Mouse (Mus musculus): ENCODE results near the gene Cdv3. TPM values are rescaled to one million over a fixed set of nuclear protein-coding genes. Genes with fewer than 3 reads are reported as not detected.
A peak's percentile ranks its signal among the peaks of the same experiment; 100 is the strongest.

Gene Cdv3
- polyA plus RNA-seq, 1 experiment from 2014 or later = 111 TPM

GRCm38 (mm10) chr9:103326449-103326848, 39.2 kb downstream of the Cdv3 start:
- no peaks in the 10 kb centered on the region for H3K4me1 ChIP-seq
- no peaks in the 10 kb centered on the region for H3K27me3 ChIP-seq
- H3K9ac ChIP-seq (replicated peaks) = no peak overlapping the region
- H3K4me2 ChIP-seq (replicated peaks) = no peak overlapping the region
- no peaks in the 10 kb centered on the region for H3K9me3 ChIP-seq
- H3K4me3 ChIP-seq = no peak overlapping the region
- WGBS = 95% methylated on average over 9 of the region's 9 CpGs
- peaks cover 83% of the 10 kb centered on the region for H3K36me3 ChIP-seq
- H3K27ac ChIP-seq (replicated peaks) = no peak overlapping the region
- no peak for ATAC-seq (ENCODE audit: low FRiP score, low read depth)

GRCm38 (mm10) chr9:103324678-103325077, 41.0 kb downstream of the Cdv3 start:
- ATAC-seq (ENCODE audit: low FRiP score, low read depth) = no peak
- Histone ChIP-seq H3K27me3 (no peaks in the 10 kb centered on the region), H3K4me3 (no peak overlapping the region), H3K4me1 (no peaks in the 10 kb centered on the region), H3K27ac (replicated peaks) (no peak overlapping the region), H3K9me3 (no peaks in the 10 kb centered on the region), H3K9ac (replicated peaks) (no peak overlapping the region), H3K4me2 (replicated peaks) (no peak overlapping the region), H3K36me3 (peaks cover 86% of the 10 kb centered on the region)
- WGBS = 100% methylated on average over 1 of the region's 2 CpGs

GRCm38 (mm10) chr9:103309832-103310231, 55.8 kb downstream of the Cdv3 start:
- no peaks in the 10 kb centered on the region for H3K9me3 ChIP-seq
- H3K9ac ChIP-seq (replicated peaks) = no peak overlapping the region
- peaks cover 71% of the 10 kb centered on the region for H3K36me3 ChIP-seq
- H3K27ac ChIP-seq (replicated peaks) = no peak overlapping the region
- no peak for ATAC-seq (ENCODE audit: low FRiP score, low read depth)
- WGBS = 90% methylated on average over 6 of the region's 6 CpGs
- no peak overlapping the region for H3K4me3 ChIP-seq
- H3K27me3 ChIP-seq = no peaks in the 10 kb centered on the region
- H3K4me2 ChIP-seq (replicated peaks) = no peak overlapping the region
- peaks cover 22% of the 10 kb centered on the region for H3K4me1 ChIP-seq

GRCm38 (mm10) chr9:103305332-103306041, 60.2 kb downstream of the Cdv3 start:
- H3K4me2 ChIP-seq (replicated peaks) = peak overlapping the region; percentile 70
- under 1% methylated on average over 40 of the region's 40 CpGs for WGBS
- peak overlapping the region; percentile 97 for H3K4me3 ChIP-seq
- H3K36me3 ChIP-seq = peaks cover 34% of the 10 kb centered on the region
- H3K27me3 ChIP-seq = no peaks in the 10 kb centered on the region
- ATAC-seq (ENCODE audit: low FRiP score, low read depth) = peak; percentile 81
- no peaks in the 10 kb centered on the region for H3K9me3 ChIP-seq
- H3K27ac ChIP-seq (replicated peaks) = peak overlapping the region; percentile 70
- H3K4me1 ChIP-seq = peaks cover 27% of the 10 kb centered on the region
- peak overlapping the region; percentile 82 for H3K9ac ChIP-seq (replicated peaks)

GRCm38 (mm10) chr9:103304927-103305326, 60.7 kb downstream of the Cdv3 start, which contains the start of the genes 1300017J02Rik and Topbp1:
Gene 1300017J02Rik (minus strand): TSS chr9:103305082.
Gene Topbp1 (plus strand): TSS chr9:103305215.
- under 1% methylated on average over 49 of the region's 49 CpGs for WGBS

More at GRCm38 (mm10) chr9:103304927-103305326, 60.7 kb downstream of the Cdv3 start, which contains the start of the genes 1300017J02Rik and Topbp1:
- H3K4me1 ChIP-seq = peaks cover 27% of the 10 kb centered on the region
- peak within 1 kb of the TSS; percentile 87 for H3K27ac ChIP-seq (replicated peaks)
- peak within 1 kb of the TSS; percentile 70 for H3K4me2 ChIP-seq (replicated peaks)
- H3K9ac ChIP-seq (replicated peaks) = peak within 1 kb of the TSS; percentile 82
- peak within 1 kb of the TSS; percentile 97 for H3K4me3 ChIP-seq
- H3K9me3 ChIP-seq = no peaks in the 10 kb centered on the region
- ATAC-seq (ENCODE audit: low FRiP score, low read depth) = peak; percentile 98
- peaks cover 29% of the 10 kb centered on the region for H3K36me3 ChIP-seq
- no peaks in the 10 kb centered on the region for H3K27me3 ChIP-seq

Other genes with a start within 250 kb of the Cdv3 start
- 55.2 and 55.5 TPM in 2 replicates for gene Srprb, start 163.7 kb downstream of the Cdv3 start, polyA plus RNA-seq (2016; fragmentation: Nextera tagmentation; extraction: Ambion mirVana)
- 1.7 and 5.3 TPM in 2 replicates for gene Gm20425, start 135.5 kb downstream of the Cdv3 start, polyA plus RNA-seq (2016; fragmentation: Nextera tagmentation; extraction: Ambion mirVana)
- 16.9 and 20.6 TPM in 2 replicates for gene Trf, start 135.4 kb downstream of the Cdv3 start, polyA plus RNA-seq (2016; fragmentation: Nextera tagmentation; extraction: Ambion mirVana)
- 2.5 and 3.0 TPM in 2 replicates for gene 1300017J02Rik, start 60.8 kb downstream of the Cdv3 start, polyA plus RNA-seq (2016; fragmentation: Nextera tagmentation; extraction: Ambion mirVana)
- 77.6 and 79.2 TPM in 2 replicates for gene Topbp1, start 60.6 kb downstream of the Cdv3 start, polyA plus RNA-seq (2016; fragmentation: Nextera tagmentation; extraction: Ambion mirVana)
- gene Bfsp2, start 114.6 kb upstream of the Cdv3 start, polyA plus RNA-seq (2016; fragmentation: Nextera tagmentation; extraction: Ambion mirVana) = 2.4 and 5.5 TPM in 2 replicates

Measured in midbrain, embryonic 12.5 days (tissue).